Mouse (Mus musculus) liver, embryonic 13.5 days (tissue): Measurements from ENCODE around the gene Mvb12b. TPM values are rescaled to one million over a fixed set of nuclear protein-coding genes. Genes with fewer than 3 reads are reported as not detected.

Source experiments
- ATAC-seq: fragments of 200-750 bp; cut with Nextera tagmentation; 2 replicates; pipeline ENCODE4 v1.8.0; 2017; ENCODE audit warnings: low read depth, mild to moderate bottlenecking, moderate number of reproducible peaks, moderate library complexity
- DNase-seq: peaks from one replicate; pipeline ENCODE4 v3.0.0; 2022
- H3K27ac ChIP-seq: fragments of 300-500 bp; sonication (generic); 2 replicates; pipeline ENCODE4 v1.5.1; 2015; ENCODE audit warnings: moderate library complexity, mild to moderate bottlenecking, inconsistent platforms
- H3K27me3 ChIP-seq: fragments of 300-500 bp; sonication (generic); 2 replicates; pipeline ENCODE4 v1.6.1; 2015; ENCODE audit warnings: mild to moderate bottlenecking, inconsistent platforms
- H3K36me3 ChIP-seq: fragments of 300-500 bp; sonication (generic); 2 replicates; pipeline ENCODE4 v1.6.1; 2015; ENCODE audit warnings: mild to moderate bottlenecking, inconsistent platforms
- H3K4me1 ChIP-seq: fragments of 300-500 bp; sonication (generic); replicated peaks from 2 replicates; pipeline ENCODE4 v1.6.1; 2015; ENCODE audit warnings: inconsistent platforms
- H3K4me2 ChIP-seq: fragments of 300-500 bp; sonication (generic); 2 replicates; pipeline ENCODE4 v1.6.1; 2015; ENCODE audit warnings: inconsistent platforms, mild to moderate bottlenecking, moderate library complexity
- H3K4me3 ChIP-seq: fragments of 300-500 bp; sonication (generic); replicated peaks from 2 replicates; pipeline ENCODE4 v1.5.1; 2015; ENCODE audit warnings: mild to moderate bottlenecking, inconsistent platforms
- H3K9ac ChIP-seq: fragments of 300-500 bp; sonication (generic); 2 replicates; pipeline ENCODE4 v1.6.1; 2015; ENCODE audit warnings: mild to moderate bottlenecking, inconsistent platforms
- H3K9me3 ChIP-seq: fragments of 300-500 bp; sonication (generic); replicated peaks from 2 replicates; pipeline ENCODE4 v1.6.1; 2016; ENCODE audit warnings: inconsistent platforms
- WGBS: fragments of 180-500 bp; shearing (Covaris S2); methylation state at CpG from one replicate; pipeline ENCODE4 v1.1.7; 2015; ENCODE audit not compliant: insufficient replicate concordance; 5-methylcytosine and 5-hydroxymethylcytosine counted together
- polyA plus RNA-seq: library from polyadenylated mRNA; unstranded; fragments of >200 nt; fragmentation: Nextera tagmentation; extraction: Ambion mirVana; gene quantifications from 2 replicates; pipeline ENCODE4 v1.2.1, GENCODE M21; 2015

Gene Mvb12b
- polyA plus RNA-seq, 1 experiment from 2014 or later: 11.8 TPM

GRCm38 (mm10) chr2:33789732-33790131, 98.0 kb downstream of the Mvb12b start:
- Histone ChIP-seq H3K27ac (no peak overlapping the region), H3K36me3 (peaks cover 15% of the 10 kb centered on the region), H3K4me2 (no peak overlapping the region), H3K4me3 (no peak overlapping the region), H3K9ac (no peak overlapping the region), H3K9me3 (no peaks in the 10 kb centered on the region), H3K4me1 (no peaks in the 10 kb centered on the region), H3K27me3 (no peaks in the 10 kb centered on the region)
- DNase-seq (no peak), ATAC-seq (no peak)
- 79% methylated on average over 9 of the region's 9 CpGs for WGBS

GRCm38 (mm10) chr2:33789279-33789678, 98.5 kb downstream of the Mvb12b start:
- DNase-seq: no peak
- H3K9ac ChIP-seq: no peak overlapping the region
- H3K4me2 ChIP-seq: no peak overlapping the region
- H3K4me3 ChIP-seq: no peak overlapping the region
- no peak for ATAC-seq
- no peaks in the 10 kb centered on the region for H3K27me3 ChIP-seq
- no peaks in the 10 kb centered on the region for H3K9me3 ChIP-seq
- H3K36me3 ChIP-seq: peaks cover 11% of the 10 kb centered on the region
- no peak overlapping the region for H3K27ac ChIP-seq
- no peaks in the 10 kb centered on the region for H3K4me1 ChIP-seq
- 66% methylated on average over 6 of the region's 6 CpGs for WGBS

- Histone ChIP-seq H3K36me3 (peaks cover 11% of the 10 kb centered on the region), H3K4me2 (no peak overlapping the region), H3K27me3 (no peaks in the 10 kb centered on the region), H3K4me3 (no peak overlapping the region), H3K9me3 (no peaks in the 10 kb centered on the region), H3K4me1 (no peaks in the 10 kb centered on the region), H3K9ac (no peak overlapping the region), H3K27ac (no peak overlapping the region)
- 82% methylated on average over 7 of the region's 7 CpGs for WGBS
- ATAC-seq (no peak), DNase-seq (no peak)
These were observed 98.9 kb downstream of the Mvb12b start for GRCm38 (mm10) chr2:33788851-33789250.

GRCm38 (mm10) chr2:33788131-33788530, 99.6 kb downstream of the Mvb12b start:
- Histone ChIP-seq H3K27me3 (no peaks in the 10 kb centered on the region), H3K4me3 (no peak overlapping the region), H3K4me2 (no peak overlapping the region), H3K9me3 (no peaks in the 10 kb centered on the region), H3K9ac (no peak overlapping the region), H3K4me1 (no peaks in the 10 kb centered on the region), H3K27ac (no peak overlapping the region), H3K36me3 (peaks cover 11% of the 10 kb centered on the region)
- ATAC-seq: no peak
- DNase-seq: no peak
- 77% methylated on average over 13 of the region's 13 CpGs for WGBS

- Histone ChIP-seq H3K27ac (no peak overlapping the region), H3K36me3 (peaks cover 11% of the 10 kb centered on the region), H3K27me3 (no peaks in the 10 kb centered on the region), H3K4me1 (no peaks in the 10 kb centered on the region), H3K4me2 (no peak overlapping the region), H3K4me3 (no peak overlapping the region), H3K9me3 (no peaks in the 10 kb centered on the region), H3K9ac (no peak overlapping the region)
- DNase-seq: no peak
- no peak for ATAC-seq
- whole genome bisulfite sequencing: 84% methylated on average over 6 of the region's 6 CpGs
These were observed 101.7 kb downstream of the Mvb12b start for GRCm38 (mm10) chr2:33786064-33786463.

DNA sequence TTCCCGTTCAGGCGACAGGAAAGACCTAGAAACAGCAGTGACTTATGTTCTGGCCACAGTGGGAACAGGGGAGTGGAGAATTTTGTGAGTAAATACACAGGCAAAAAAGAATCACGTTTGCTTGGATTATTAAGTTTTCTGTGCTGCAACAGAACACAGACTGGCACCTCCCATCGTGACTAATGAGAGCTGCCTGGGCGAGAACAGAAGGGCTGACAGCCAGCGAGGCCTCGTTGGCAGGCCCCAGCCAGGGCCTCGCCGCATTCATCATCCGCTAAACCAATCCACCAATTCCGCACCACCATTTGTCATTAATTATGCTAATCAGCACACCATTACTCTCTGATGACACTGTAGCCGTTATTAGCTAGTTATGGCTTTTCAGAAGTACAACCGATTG, 102.2 kb downstream of the Mvb12b start:
- ATAC-seq: no peak

DNA sequence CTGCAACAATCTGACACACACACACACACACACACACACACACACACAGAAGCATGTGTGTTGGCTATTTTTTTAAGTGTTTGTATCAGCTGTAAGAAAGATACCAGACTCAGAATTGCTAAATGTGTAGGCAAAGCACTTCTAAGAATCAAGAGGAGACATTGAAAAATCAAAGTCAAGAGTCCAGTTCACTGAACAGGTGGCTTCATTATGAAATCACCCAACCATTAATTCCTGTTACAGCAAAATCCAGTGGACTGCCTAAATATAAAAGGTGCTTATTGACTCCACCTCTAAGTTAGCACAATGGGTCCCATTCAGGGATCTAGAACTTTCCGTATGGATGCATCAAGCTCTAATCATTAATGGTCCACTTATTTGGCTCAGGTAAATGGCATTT, 103.0 kb downstream of the Mvb12b start:
- Histone ChIP-seq H3K9ac (no peak overlapping the region), H3K4me3 (no peak overlapping the region), H3K27ac (no peak overlapping the region), H3K9me3 (0 out of 2 replicates have a peak, but pooled peaks cover 2% of the 10 kb centered on the region), H3K36me3 (peaks cover 8% of the 10 kb centered on the region), H3K27me3 (no peaks in the 10 kb centered on the region), H3K4me2 (no peak overlapping the region), H3K4me1 (no peaks in the 10 kb centered on the region)
- WGBS: 72% methylated on average over 1 of the region's 1 CpGs
- no peak for DNase-seq
- no peak for ATAC-seq

More for the DNA sequence above, 102.2 kb downstream of the Mvb12b start:
- Histone ChIP-seq H3K36me3 (peaks cover 7% of the 10 kb centered on the region), H3K9me3 (no peaks in the 10 kb centered on the region), H3K9ac (no peak overlapping the region), H3K4me1 (no peaks in the 10 kb centered on the region), H3K27ac (no peak overlapping the region), H3K4me3 (no peak overlapping the region), H3K4me2 (no peak overlapping the region), H3K27me3 (no peaks in the 10 kb centered on the region)
- DNase-seq: no peak
- WGBS: 71% methylated on average over 13 of the region's 13 CpGs

DNA sequence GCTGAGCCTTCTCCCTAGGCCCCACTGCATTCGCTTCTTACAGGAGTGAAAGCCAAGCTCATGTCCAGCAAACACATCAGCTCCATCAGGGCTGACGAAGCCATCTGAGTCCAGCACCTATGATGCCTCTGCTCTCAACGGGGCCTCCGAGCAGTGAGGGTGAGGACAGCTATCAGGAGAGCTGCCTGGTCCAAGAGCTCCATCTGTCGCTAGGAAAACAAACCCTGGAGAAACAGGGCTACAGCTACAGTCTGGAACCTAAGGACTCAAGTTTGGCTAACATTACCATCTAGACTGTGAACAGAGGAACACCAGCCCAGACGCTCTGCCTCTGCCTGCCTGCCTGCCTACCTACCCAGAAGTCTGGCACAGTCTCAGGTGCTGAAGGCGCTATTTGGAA, 104.3 kb downstream of the Mvb12b start:
- H3K4me2 ChIP-seq: no peak overlapping the region
- no peaks in the 10 kb centered on the region for H3K4me1 ChIP-seq
- DNase-seq: no peak
- H3K27ac ChIP-seq: no peak overlapping the region
- H3K27me3 ChIP-seq: no peaks in the 10 kb centered on the region
- no peak for ATAC-seq
- WGBS: 78% methylated on average over 7 of the region's 7 CpGs
- H3K36me3 ChIP-seq: peaks cover 21% of the 10 kb centered on the region
- H3K4me3 ChIP-seq: no peak overlapping the region
- H3K9ac ChIP-seq: no peak overlapping the region
- H3K9me3 ChIP-seq: peaks cover 15% of the 10 kb centered on the region

GRCm38 (mm10) chr2:33781655-33782400, 105.9 kb downstream of the Mvb12b start:
- H3K27me3 ChIP-seq: no peaks in the 10 kb centered on the region
- 75% methylated on average over 11 of the region's 11 CpGs for WGBS
- H3K4me2 ChIP-seq: no peak overlapping the region
- peaks cover 32% of the 10 kb centered on the region for H3K36me3 ChIP-seq
- DNase-seq: no peak
- no peak overlapping the region for H3K9ac ChIP-seq
- H3K27ac ChIP-seq: no peak overlapping the region
- peaks cover 28% of the 10 kb centered on the region for H3K9me3 ChIP-seq
- H3K4me1 ChIP-seq: no peaks in the 10 kb centered on the region
- ATAC-seq: no peak
- no peak overlapping the region for H3K4me3 ChIP-seq

DNA sequence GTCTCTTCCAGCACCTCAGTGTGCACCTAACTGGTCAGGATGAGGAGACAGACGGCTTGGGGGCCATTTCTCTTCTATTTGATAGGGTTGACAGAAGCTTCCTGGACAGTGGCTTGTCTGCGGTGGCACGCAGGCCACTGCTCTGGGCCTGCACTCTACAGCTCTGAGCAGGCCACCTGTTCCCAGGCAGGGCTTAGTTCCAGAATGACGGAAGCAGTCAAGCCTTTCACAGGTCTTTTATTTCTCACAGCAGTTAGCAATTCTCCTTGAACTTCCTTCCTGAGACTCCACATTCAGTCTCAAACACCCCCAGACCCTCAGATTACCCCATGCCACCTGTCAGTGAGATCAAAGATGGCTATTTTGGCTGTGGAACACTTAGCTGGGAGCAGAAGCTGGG, 109.3 kb downstream of the Mvb12b start:
- DNase-seq (no peak), ATAC-seq (no peak)
- peaks cover 35% of the 10 kb centered on the region for H3K36me3 ChIP-seq
- no peaks in the 10 kb centered on the region for H3K4me1 ChIP-seq
- H3K9ac ChIP-seq: no peak overlapping the region
- no peak overlapping the region for H3K4me3 ChIP-seq
- no peak overlapping the region for H3K4me2 ChIP-seq
- peaks cover 28% of the 10 kb centered on the region for H3K9me3 ChIP-seq
- WGBS: 91% methylated on average over 4 of the region's 4 CpGs
- H3K27ac ChIP-seq: no peak overlapping the region
- H3K27me3 ChIP-seq: no peaks in the 10 kb centered on the region

DNA sequence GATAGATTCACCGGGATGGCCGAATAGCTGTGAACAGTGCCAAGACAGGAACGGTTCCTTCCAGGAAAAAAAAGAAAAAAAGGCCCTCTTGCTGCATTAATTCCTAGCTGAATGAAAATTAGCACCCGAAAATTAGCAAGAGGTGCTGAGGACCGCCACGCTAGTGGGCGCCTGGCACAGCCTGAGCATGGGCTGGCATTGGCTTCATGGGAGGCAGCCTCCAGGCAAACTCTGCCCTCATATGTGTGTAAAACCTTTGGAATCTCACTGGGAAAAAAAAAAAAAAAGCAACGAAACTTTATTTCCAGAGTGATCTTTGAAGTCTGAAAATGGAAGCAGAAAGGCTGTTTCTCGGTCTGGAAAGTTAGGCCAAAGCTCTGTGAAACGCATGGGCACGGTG, 110.7 kb downstream of the Mvb12b start:
- H3K4me3 ChIP-seq: no peak overlapping the region
- no peaks in the 10 kb centered on the region for H3K27me3 ChIP-seq
- ATAC-seq (no peak), DNase-seq (no peak)
- no peak overlapping the region for H3K9ac ChIP-seq
- 85% methylated on average over 11 of the region's 11 CpGs for WGBS
- peaks cover 35% of the 10 kb centered on the region for H3K36me3 ChIP-seq
- H3K4me2 ChIP-seq: no peak overlapping the region
- H3K9me3 ChIP-seq: peaks cover 28% of the 10 kb centered on the region
- no peak overlapping the region for H3K27ac ChIP-seq
- H3K4me1 ChIP-seq: no peaks in the 10 kb centered on the region

GRCm38 (mm10) chr2:33774884-33775283, 112.9 kb downstream of the Mvb12b start:
- Histone ChIP-seq H3K9ac (no peak overlapping the region), H3K4me2 (no peak overlapping the region), H3K9me3 (peaks cover 27% of the 10 kb centered on the region), H3K4me3 (no peak overlapping the region), H3K4me1 (0 out of 2 replicates have a peak, but pooled peaks cover 4% of the 10 kb centered on the region), H3K36me3 (peaks cover 34% of the 10 kb centered on the region), H3K27me3 (no peaks in the 10 kb centered on the region), H3K27ac (no peak overlapping the region)
- DNase-seq: no peak
- WGBS: 70% methylated on average over 2 of the region's 2 CpGs
- no peak for ATAC-seq
